Comparison of ENCODE assay signal across 13 mouse cellular contexts in genomic region chr5:37214614-37215013, GRCm38 (mm10). TPM values are rescaled to one million over a fixed set of nuclear protein-coding genes. Genes with fewer than 3 reads are reported as not detected.
"Had no signal": no experiment of that assay in that cellular context is flagged by ENCODE, and none has a peak within 500 bp of the region (broad histone marks: within the 10 kb centered on the region; RNA-seq: fewer than 3 reads in every experiment).

No protein-coding gene starts in this region.

- H3K27me3 ChIP-seq: liver, embryonic 12.5 days; megakaryocyte, embryonic 14.5 days; midbrain, embryonic 12.5 days; stomach, embryonic 15.5 days had no signal

- DNase-seq: kidney, adult 8-10 months; kidney, postnatal 25 days; lung, embryonic 14.5 days; lung, postnatal 10 days had no signal

- H3K4me3 ChIP-seq: left cerebral cortex, adult 2 months; limb, embryonic 10.5 days; liver, embryonic 12.5 days; megakaryocyte, embryonic 14.5 days; midbrain, embryonic 12.5 days; stomach, embryonic 15.5 days had no signal

- H3K27ac ChIP-seq: left cerebral cortex, adult 2 months; limb, embryonic 10.5 days; liver, embryonic 12.5 days; macrophage; midbrain, embryonic 12.5 days; stomach, embryonic 15.5 days had no signal

- ATAC-seq: inflammation-experienced regulatory T-cells, adult 6 months; intestine, postnatal 0 days; liver, embryonic 12.5 days had no signal

- H3K9me3 ChIP-seq: limb, embryonic 10.5 days; liver, embryonic 12.5 days; midbrain, embryonic 12.5 days; stomach, embryonic 15.5 days had no signal

- H3K9ac ChIP-seq: liver, embryonic 12.5 days; lung, embryonic 14.5 days; midbrain, embryonic 12.5 days; stomach, embryonic 15.5 days had no signal

- H3K4me2 ChIP-seq: liver, embryonic 12.5 days; lung, embryonic 14.5 days; midbrain, embryonic 12.5 days; stomach, embryonic 15.5 days had no signal

- H3K4me1 ChIP-seq: liver, embryonic 12.5 days; megakaryocyte, embryonic 14.5 days; midbrain, embryonic 12.5 days; stomach, embryonic 15.5 days had no signal

- H3K36me3 ChIP-seq: limb, embryonic 10.5 days; liver, embryonic 12.5 days; midbrain, embryonic 12.5 days; stomach, embryonic 15.5 days had no signal

RNA-seq across cellular contexts. Expression of gene Crmp1, which starts 27.1 kb away (rescaled TPM):
- polyA plus RNA-seq: macrophage had no signal
